Mouse (Mus musculus) cerebellum, postnatal 4 days (tissue): ENCODE measurements around the gene Sar1a.

ENCODE experiments used
- DNase-seq, 2 experiments: peaks; one replicate each; pipeline ENCODE4 v3.0.0; 2022; ENCODE audit warnings: low spot score in 2 of 2, mixed read lengths in 1 of 2

Sar1a gene

DNA sequence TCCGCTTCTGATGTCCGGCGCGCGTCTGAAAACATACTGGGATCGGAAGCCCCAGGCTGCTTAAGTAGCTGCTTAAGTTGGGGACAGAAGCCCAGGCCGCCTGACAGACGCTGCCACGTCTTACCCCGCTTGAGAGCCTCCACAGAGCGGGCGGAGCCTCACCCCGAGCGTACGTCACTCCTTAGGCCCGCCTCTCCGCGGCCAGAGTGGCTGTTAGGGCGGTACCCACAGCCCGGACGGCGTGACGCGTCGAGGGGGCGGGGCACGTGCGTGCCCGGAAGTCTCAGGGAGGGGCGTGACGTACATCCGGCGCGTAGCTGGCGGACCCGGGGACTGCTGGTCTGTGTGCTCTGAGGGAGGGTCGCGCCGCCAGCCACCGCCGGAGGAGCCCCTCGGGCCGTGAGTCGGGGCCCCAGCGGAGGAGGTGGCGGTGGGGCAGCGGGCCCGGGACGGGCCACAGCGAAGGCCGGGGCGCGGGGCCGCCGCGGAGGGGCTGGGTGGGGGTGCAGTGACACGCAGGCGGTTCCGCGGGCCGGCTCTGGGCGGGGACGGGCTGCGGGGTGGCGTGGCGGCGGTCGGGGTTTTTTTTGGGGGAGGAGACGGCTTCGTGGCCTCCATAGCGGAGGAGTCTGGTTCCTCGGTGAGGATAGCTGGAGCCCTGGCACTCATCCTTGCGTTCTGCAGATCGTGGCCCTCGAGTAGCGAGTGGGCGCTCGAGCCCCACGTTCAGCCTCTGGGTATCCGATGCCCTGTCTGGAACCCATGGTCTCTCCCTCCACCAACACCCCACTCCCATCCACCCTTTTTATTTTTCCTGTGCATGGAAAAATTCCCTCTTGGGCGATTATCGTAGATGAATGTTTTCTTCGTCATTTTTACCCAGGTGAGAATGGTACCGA, at the start of gene Sar1a:
TSS of gene Sar1a (plus strand) at position 285 of the 899 bp plus-strand sequence.
- peak; percentile 96 for DNase-seq

DNA sequence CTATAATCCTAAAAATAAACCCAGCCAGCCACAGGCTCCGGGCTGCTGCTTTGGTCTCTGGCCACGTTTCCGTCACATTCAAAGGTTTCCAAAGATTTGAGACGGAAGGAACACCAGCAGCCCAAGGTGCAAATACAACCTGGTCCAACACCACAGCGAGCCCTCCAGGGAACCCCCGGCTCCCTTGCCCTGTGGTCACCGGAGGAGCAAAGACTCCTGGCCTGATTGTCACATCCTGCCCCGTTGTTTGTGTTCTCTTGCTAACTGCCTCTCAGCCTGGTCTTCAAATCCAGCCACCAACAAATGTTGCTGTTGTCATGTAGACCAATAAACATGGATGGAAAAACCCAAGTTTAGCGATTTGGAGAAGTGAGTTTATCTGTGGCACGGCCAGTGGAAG, 47.7 kb upstream of the Sar1a start:
- no peak for DNase-seq

DNA sequence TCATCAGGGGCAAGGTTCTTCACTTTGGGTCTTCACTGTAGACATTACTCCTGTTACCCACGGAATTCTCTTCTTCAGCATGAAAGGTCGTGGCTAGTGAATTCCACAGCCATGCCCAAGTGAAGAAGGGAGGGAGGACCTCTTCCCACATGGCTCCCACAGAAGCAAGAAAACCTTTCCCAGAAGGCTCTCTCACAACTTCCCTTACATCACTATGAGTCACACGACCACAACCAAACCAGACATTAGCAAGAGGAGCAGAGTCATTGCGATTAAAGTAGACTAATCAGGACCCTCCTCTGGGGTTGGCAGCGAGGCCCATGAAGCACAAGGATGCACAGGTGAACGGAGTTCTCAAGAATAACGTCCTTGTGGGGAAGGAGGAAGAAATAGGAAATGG, 43.0 kb upstream of the Sar1a start:
- no peak for DNase-seq

DNA sequence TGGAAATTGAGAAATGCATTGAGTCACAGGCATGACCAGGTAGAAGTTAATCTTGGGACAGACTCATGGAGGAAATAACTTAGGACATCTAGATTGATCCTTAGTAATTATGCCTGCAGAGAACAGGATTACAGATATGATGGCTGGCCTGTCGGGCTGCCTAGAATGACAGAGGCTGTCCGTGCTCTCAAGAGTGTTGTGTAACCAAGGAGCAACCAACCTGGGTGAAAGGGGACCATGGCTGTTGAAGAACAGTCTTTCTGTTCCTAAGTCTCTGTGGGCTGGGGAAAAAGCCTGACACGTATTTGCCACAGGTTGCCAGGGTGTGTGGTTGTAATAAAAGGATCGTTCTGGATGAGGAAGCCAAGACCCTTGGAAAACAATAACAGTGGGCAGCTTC, 39.7 kb upstream of the Sar1a start:
- DNase-seq = no peak

DNA sequence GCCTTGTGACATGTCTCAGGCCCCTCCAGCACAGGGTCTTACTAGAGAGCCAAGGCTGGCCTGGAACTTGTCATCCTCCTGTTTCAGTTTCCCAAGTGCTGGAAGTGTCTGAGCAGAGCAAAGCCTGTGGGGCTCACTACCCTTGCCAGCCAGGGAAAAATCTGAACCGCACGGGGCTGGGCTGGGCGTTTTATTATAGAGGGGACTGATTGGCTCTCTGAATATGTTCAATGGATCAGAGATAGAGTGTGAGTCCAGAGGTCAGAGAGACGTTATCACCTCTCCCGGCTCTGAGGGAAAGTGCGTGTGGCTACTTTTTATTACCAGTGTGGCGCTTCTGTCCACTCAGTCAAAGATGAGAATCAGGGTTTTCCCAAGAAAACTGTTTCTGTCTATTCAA, 33.5 kb upstream of the Sar1a start:
- no peak for DNase-seq

DNA sequence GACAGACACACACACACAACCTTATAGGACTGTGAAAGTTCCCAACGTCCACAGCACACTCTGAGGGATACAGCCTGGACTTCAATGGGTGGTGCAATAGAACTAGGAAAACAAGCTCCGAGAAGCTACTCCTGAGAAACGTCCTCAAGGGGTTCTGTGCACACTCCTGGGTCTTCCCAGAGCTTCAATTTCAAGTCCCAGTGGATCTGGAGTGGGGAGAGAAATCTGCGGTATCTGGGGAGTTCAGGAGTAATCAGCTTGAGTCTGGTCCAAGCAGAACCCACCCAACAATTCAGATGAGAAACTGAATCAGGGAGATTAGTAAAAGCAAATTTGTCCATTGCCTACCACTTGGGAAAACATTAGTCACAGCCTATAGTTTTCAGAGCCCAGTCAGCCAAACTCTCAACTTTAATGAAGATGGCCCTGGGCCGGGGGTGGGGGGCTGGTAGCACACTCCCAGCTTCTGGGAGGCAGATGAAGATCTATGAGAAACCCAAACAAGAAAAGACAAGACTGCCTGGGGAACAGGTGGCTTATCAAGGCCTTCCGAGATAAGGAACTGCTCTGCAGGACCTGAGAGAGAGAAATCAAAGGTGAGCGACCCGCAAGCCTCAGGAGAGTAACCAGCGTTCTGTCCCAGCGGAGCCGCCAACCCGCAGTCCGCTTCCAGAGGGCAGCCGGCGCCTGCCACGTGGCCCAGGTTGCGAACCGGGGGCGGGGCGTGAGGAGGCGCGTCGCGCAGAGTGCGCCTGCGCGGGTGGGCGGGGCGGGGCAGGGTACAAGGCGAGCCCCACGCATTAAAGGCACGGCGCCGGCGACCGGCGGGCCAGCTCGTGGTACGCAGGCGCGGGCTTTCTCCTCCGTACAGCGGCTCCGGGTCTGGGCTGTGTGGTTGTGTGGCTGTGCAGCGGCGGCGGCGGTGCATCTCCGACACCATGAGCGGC, 32.0 kb upstream of the Sar1a start, which contains the start of gene Ppa1:
TSS of gene Ppa1 (plus strand) at position 763 of the 947 bp plus-strand sequence.
- DNase-seq = peak; percentile 72 to 85

DNA sequence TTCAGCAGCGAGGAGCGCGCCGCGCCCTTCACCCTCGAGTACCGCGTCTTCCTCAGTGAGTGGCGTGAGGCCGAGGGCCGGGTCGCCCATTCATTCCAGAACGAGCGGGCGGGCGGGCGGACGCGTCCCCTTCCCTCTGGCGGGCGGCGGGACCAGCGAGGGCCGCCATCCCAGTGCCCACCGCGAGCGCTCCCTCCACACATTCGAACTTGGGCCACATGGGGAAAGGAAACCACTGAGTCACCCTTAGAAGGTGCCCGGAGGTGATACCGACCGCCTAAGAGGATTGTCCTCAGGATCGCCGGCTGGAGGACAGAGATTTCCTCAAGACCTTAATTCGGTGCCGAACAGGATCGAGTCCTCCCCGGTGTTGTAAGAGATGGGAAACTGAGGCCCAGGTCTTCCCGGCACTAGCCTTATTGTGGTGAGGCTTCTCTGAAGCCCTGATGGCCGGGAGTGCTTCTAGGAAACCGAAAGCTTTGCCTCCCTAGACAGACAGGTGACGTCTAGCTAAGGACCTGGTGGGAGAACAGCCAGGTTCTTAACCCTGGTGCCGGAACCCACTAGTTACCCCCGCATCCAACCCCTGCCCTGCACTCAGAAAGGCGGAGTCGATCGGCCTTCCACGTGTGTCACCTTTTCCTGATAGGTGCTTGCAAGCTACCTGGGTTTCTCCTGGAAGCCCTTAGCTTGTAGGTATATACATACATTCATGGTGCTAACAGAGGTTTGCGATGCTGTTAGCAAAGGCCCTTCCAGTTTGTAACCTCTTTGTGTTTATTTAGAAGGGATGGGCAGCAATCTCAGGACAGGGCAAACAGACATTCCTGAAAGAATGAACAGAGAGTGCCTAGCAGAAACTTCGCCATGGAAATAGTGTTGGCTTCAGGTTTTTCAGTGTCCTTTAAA, 31.1 kb upstream of the Sar1a start:
- DNase-seq = no peak

DNA sequence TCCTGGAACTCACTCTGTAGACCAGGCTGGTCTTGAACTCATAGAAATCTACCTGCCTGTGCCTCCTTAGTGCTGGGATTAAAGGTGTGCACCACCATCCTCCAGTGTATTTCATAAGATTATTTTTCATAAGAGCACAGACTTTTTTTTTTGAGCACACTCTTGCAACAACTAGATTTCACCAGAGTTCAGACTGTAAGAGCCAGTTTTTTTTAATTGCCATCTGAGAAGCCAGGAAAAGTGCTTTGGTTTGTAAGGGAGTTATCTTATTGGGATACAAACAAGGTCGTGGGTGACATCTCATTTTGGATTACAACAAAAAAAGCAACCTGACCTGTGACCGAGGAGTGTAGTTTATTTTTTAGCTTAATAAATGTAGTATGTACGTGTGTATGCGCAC, 26.0 kb upstream of the Sar1a start:
- no peak for DNase-seq

DNA sequence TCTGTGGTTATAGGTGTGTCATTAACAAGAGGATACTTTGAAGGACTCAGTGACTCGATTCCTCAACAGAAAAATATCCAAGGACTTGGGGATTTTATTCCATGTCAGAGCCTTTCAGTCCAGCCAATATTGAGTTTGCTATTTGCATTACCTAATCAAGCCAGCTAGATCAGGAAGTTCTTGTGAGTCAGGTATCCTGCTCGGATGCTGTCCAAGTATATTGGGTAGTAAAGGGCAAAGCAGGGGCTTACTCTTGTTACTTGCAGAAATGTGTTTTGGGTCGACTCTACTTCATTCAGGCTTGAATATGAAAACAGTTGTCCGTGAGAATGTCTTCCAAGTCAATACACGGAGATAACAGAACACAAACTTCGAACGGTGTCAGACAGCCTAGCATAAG, 25.4 kb upstream of the Sar1a start:
- no peak for DNase-seq

DNA sequence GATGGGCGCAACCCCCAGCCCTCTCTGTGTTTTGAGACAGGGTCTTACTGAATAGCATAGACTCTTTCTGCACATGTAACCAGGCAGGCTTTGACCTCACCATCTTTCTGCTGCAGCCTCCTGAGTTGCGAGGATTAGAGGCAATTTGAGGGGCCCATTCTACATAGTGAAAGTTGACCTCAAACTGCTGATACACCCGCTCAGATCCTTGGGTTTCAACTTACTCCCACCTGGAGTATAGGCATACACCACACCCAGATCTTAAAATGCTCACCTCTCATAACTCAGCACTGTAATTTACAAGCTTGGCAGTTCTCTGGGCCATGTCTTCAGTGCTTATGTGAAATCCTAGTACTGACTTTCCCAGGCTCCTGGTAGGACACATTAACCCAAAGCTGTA, 24.9 kb upstream of the Sar1a start:
- DNase-seq = no peak

DNA sequence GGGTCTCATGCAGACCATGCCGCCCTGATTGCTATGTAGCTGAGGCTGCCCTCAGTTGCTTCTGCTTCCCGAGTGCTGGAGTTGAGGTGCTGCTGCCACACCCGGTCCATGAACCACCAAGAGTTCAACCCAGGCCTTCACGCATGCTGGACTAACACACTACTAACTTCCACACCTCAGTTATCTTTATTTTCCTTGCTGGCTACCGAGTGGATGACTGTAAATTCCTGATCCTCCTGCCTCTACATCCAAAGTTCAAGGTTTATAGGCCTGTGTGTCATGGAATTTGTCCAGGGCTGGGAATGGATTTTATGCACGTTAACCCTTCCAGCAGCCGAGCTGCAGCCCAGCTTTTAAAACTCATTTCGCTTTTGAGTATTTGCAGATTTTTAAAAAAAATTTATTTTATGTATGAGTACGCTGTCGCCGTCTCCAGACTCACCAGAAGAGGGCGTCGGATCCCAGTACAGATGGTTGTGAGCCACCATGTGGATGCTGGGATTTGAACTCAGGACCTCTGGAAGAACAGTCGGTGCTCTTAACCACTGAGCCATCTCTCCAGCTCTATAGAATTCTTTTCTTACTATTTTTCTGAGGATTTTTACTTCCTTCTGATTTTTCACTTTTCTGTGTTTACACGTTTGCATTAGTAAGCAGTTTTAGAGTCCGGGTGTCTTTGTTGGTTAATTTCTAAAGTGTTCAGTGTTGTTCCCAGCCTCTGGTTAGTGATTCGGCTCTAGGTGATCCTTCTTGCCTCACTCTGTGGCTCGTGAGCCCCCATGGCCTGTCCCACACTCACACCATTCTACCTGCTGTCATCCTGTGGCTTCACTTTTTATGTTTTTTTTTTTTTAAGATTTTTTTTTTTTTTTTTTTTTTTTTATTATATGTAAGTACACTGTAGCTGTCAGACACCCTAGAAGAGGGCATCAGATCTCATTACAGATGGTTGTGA, 22.9 kb upstream of the Sar1a start:
- DNase-seq = no peak

DNA sequence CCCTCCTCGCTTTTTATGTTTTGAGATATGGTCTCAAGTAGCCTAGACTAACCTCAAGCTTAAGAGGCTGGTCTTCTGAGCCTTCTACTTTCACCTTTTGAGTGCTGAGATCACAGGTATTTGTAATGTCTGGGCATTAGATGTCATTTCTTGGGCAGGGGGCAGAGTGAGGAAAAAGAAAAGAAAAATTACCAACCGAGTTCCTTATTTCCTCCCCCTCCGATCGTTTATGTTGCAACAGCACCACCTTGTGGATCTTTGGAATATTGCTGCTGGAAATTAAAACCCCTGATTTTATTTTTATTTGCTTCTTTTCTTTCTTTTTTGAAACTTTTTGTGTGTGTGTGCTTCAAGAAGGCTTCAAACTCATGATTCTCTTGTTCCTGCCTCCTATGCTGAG, 22.1 kb upstream of the Sar1a start:
- DNase-seq = peak in 1 of 2 experiments; percentile 47

DNA sequence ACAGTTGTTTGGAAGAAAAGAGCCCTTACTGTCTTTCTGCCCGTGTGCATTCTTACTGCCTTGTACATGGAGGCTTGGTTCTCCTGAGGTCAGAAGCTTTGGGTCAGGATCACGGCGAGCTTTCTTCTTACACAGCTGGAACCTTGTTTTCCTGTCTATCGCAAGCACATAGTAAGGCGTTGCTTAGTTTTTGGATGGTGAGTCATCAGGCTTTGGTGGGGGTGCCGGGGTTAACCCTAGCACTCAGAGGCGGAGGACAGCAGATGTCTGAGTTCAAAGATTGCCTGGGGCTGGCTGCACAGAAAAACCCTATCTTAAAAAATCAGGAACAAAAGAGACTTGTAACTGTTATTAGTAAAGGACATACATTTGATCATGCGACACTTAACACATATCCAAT, 18.2 kb upstream of the Sar1a start:
- no peak for DNase-seq

DNA sequence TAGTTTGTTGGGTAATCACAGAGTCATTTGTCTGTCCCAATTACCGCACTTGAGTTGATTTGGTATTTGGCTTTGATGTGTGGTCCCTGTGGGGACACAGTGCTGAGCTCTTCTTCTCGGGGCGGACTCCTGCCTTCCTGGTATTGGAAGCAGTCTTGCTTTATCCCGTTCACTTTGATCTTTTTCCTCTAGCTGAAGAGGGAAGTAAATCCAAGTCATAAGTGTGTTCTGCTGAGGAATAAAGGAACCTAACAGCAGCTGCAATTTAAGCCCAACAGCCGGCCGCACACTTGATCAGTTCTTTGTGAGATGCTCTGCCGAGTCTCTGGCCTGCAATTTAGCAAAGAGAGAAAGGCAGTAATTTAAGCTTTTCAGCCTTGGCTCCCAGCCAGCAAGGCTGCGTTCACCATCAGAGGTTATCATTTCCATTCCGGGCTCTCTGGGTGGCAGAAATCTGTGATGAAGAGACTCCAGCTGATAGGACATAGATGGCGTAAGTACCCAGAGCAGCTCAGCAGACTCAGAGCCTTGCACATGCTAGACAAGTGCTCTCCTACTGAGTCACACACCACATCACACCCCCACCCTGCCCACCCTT, 17.6 kb upstream of the Sar1a start:
- DNase-seq = no peak

DNA sequence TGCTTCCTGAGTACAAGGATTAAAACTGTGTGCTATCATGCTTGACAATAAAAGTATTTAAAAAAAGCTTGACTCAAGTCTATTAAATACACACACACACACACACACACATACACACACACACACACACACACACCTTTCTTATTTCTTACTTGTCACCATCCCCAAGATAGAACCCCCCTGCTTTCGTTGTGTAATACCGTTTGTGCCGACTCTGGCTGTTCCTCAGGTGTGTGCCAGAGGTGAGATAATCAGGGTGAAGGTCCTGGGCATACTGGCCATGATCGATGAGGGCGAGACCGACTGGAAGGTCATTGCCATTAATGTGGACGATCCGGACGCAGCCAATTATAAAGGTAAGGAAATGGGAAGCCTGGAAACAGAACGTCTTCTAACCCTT, 15.0 kb upstream of the Sar1a start:
- DNase-seq = no peak

DNA sequence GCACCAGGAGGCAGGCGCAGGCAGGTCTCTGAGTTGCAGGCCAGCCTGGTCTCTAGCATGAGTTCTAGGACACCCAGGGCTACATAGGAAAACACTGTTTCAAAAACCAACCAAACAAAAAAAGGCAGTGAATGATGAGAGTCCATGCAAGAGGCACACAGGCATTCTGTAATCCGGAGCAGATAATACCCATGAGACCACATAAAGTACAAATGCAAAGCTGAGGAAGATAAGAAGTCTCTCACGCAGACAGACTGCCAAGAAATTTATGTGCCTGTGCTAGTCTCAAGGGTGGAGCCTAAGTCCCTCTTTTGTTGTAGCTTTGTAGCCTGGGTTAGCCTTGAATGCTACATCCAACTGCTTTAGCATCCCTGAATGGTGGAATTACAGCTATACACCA, 14.4 kb upstream of the Sar1a start:
- no peak for DNase-seq

DNA sequence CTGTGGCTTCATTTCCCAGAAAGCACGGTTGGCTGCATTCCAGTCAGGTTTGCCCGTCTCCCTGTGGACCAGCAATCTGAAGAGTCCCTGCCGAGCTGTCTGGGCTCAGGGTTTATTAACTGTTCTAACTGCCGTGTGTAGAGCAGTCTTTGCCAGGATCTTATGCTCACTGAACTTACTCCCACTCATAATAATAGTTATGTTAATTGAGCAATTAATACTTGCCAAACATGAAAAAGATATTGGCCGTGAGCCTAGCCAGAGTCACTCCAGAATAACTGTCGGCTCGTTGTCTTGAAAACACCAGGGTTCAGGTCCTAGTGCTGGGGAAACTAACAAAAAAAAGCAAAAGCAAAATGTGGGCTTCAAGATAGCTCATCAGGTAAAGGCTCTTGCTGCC, 10.8 kb upstream of the Sar1a start:
- no peak for DNase-seq

DNA sequence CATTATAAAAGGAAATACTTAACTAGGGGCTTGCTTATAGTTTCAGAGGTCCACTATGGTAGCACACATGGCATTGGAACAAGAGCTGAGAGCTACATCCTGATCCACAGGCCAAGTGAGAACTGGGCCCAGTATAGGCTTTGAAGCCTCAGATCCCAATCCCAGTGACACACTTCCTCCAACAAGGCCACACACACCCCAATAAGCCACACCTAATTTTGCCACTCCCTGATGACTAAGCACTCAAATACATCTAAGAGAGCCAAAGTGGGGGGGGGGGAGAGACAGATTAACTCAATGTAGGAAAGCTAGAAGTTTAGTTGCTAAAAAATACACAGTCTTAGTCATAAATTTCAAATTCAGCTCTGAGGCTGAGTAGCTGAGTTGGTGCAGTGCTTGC, 10.2 kb upstream of the Sar1a start:
- no peak for DNase-seq

DNA sequence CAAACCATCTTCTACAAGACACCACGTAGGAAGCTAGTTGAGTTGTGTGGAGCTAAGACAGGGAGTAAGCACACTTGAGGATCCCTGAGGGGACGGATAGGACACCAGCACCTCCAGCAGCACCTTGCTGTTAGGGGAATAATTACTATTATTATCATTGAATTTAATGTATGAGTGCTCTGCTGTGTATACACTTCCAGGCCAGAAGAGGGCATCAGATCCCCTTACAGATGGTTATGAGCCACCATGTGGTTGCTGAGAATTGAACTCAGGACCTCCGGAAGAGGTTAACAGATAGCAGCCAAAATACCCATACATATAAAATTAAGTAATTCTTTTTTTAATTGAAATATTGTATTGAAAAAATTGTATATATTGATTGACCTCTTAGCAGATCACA, 9.3 kb upstream of the Sar1a start:
- no peak for DNase-seq

DNA sequence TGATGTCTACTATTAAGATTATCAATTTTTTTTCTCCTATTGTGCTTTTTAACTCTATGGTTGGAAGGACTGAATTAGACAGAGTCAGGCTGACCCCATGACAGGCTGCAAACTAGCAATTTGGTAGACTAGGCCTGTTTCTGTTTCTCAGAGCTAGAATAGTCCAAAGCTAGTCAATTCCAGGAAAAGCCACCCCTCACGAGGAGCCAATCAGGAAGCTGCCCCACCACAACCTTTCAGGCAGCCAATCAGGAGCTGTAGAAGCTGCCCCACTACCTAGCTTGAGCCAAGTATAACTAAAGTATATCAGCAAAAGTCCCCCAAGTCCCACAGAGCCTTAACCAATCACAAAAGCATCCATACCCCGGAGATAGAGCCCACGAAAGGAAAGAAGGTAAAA, 4.2 kb upstream of the Sar1a start:
- DNase-seq = no peak
